Mouse (Mus musculus) heart, embryonic 11.5 days (tissue): ENCODE results near the gene Gm49361. TPM values are rescaled to one million over a fixed set of nuclear protein-coding genes. Genes with fewer than 3 reads are reported as not detected.

ENCODE experiments used
- polyA plus RNA-seq: library from polyadenylated mRNA; unstranded; fragments of >200 nt; fragmentation: Nextera tagmentation; extraction: Ambion mirVana; gene quantifications from 2 replicates; pipeline ENCODE4 v1.2.1, GENCODE M21; 2014

Gene Gm49361
- polyA plus RNA-seq, 1 experiment from 2014 or later: not detected

Other genes starting within 250 kb of the Gm49361 start
- 0.45 and 0.49 TPM in 2 replicates for gene Il17d, start 221.3 kb downstream of the Gm49361 start, polyA plus RNA-seq
- 61.2 and 71.6 TPM in 2 replicates for gene Eef1akmt1, start 174.5 kb downstream of the Gm49361 start, polyA plus RNA-seq
- gene Xpo4, start 80.7 kb downstream of the Gm49361 start, polyA plus RNA-seq: 21.8 and 23.7 TPM in 2 replicates
- 18.9 and 20.7 TPM in 2 replicates for gene Lats2, start 12.3 kb upstream of the Gm49361 start, polyA plus RNA-seq
- gene Sap18, start 52.1 kb upstream of the Gm49361 start, polyA plus RNA-seq: 19.5 and 34.2 TPM in 2 replicates
- 32.6 and 34.3 TPM in 2 replicates for gene Ska3, start 80.1 kb upstream of the Gm49361 start, polyA plus RNA-seq
- gene Mrpl57, start 80.1 kb upstream of the Gm49361 start, polyA plus RNA-seq: 138 and 143 TPM in 2 replicates
- gene Zdhhc20, start 144.2 kb upstream of the Gm49361 start, polyA plus RNA-seq: 39.5 and 52.8 TPM in 2 replicates